Mouse (Mus musculus): ENCODE measurements around the gene Ino80b.

- no peak for TF ChIP-seq ZC3H11A (IDR thresholded peaks at IDR 0.05; ENCODE audit: borderline replicate concordance, low read depth, low read length)
- TF ChIP-seq ZNF384 (IDR thresholded peaks at IDR 0.05; ENCODE audit: low read depth, low read length) = no peak
- TF ChIP-seq CHD2 (IDR thresholded peaks at IDR 0.05; ENCODE audit: low read depth, low read length) = no peak
- TF ChIP-seq MAFK (IDR thresholded peaks at IDR 0.05; ENCODE audit: insufficient read depth, low read depth, low read length) = no peak
Measured at GRCm38 (mm10) chr6:83134226-83134625, 9.0 kb upstream of the Ino80b start.

Measured in ES-E14 (cell line).